Mouse (Mus musculus) kidney, adult 2 months (tissue): ENCODE measurements around the gene Shank3.

Experiments used
- CTCF ChIP-seq: fragments of 200-500 bp; conservative IDR thresholded peaks from 2 replicates; pipeline ENCODE4 v1.5.1; 2011; ENCODE audit warnings: low read depth, mild to moderate bottlenecking, control low read depth, low read length, moderate library complexity, mixed read lengths; ENCODE audit not compliant: insufficient read depth, insufficient read length
- POLR2A ChIP-seq: fragments of 200-500 bp; IDR thresholded peaks from one replicate; pipeline ENCODE4 v1.6.1; 2011; ENCODE audit warnings: low read depth, low read length, control low read depth

DNA sequence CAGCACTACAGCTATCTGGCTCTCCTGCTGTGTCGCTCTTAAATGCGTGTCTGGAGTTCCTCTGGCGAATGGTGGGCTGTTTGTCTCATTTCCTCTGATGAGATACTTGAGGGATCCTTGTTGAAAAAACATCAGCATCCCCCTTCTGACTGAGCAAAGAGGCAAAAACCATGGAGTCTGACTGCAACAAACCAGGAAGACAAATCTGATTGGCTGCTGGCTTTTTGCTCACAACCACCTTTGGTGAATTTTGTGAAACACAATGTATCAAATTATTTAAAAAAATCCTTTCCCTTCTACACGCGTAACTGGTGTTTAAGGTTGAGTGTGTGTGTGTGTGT is 23.0 kb upstream of the Shank3 start:
- TF ChIP-seq CTCF (no peak), POLR2A (no peak)
